Mouse (Mus musculus): ENCODE results near the gene Zbtb45. TPM values are rescaled to one million over a fixed set of nuclear protein-coding genes. Genes with fewer than 3 reads are reported as not detected.

Gene Zbtb45
- total RNA-seq, 2 experiments from 2014 or later: 8.4 to 9.2 TPM

- no peak for DNase-seq
- intact Hi-C loops (cut with DNase I): no loop called here
Measured at GRCm38 (mm10) chr7:13006011-13006410, 3.8 kb downstream of the Zbtb45 start.

GRCm38 (mm10) chr7:13003380-13003779 is 6.5 kb downstream of the Zbtb45 start:
- intact Hi-C loops (cut with DNase I): no loop called here

GRCm38 (mm10) chr7:13001584-13001983 is 8.2 kb downstream of the Zbtb45 start:
- intact Hi-C loops (cut with DNase I): no loop called here

More at GRCm38 (mm10) chr7:13003380-13003779, 6.5 kb downstream of the Zbtb45 start:
- DNase-seq: no peak

GRCm38 (mm10) chr7:12998851-12999250 is 11.0 kb downstream of the Zbtb45 start, which contains the start of gene Trim28:
TSS of gene Trim28 (plus strand) at chr7:12999114.
- intact Hi-C loops (cut with DNase I): no loop called here
- DNase-seq: no peak

More at GRCm38 (mm10) chr7:13001584-13001983, 8.2 kb downstream of the Zbtb45 start:
- no peak for DNase-seq

GRCm38 (mm10) chr7:12998053-12998452 is 11.8 kb downstream of the Zbtb45 start, which contains the start of gene Slc27a5:
TSS of gene Slc27a5 (minus strand) at chr7:12998192.
- intact Hi-C loops (cut with DNase I): no loop called here
- DNase-seq: no peak

GRCm38 (mm10) chr7:12997230-12997629 is 12.6 kb downstream of the Zbtb45 start:
- intact Hi-C loops (cut with DNase I): no loop called here
- DNase-seq: no peak

GRCm38 (mm10) chr7:12995862-12996261 is 14.0 kb downstream of the Zbtb45 start:
- DNase-seq: no peak
- intact Hi-C loops (cut with DNase I): no loop called here

- DNase-seq: no peak
- intact Hi-C loops (cut with DNase I): no loop called here
Measured at GRCm38 (mm10) chr7:12993148-12993547, 16.7 kb downstream of the Zbtb45 start.

- DNase-seq: peak; percentile 18 to 53
- intact Hi-C loops (cut with DNase I): no loop called here
Measured at GRCm38 (mm10) chr7:12992222-12992621, 17.6 kb downstream of the Zbtb45 start.

- DNase-seq: no peak
- intact Hi-C loops (cut with DNase I): no loop called here
Measured at GRCm38 (mm10) chr7:12987409-12988189, 22.2 kb downstream of the Zbtb45 start.

GRCm38 (mm10) chr7:12986906-12987305 is 22.9 kb downstream of the Zbtb45 start:
- DNase-seq: no peak
- intact Hi-C loops (cut with DNase I): no loop called here

- no peak for DNase-seq
- intact Hi-C loops (cut with DNase I): no loop called here
Measured at GRCm38 (mm10) chr7:12985724-12986123, 24.1 kb downstream of the Zbtb45 start.

- no peak for DNase-seq
- intact Hi-C loops (cut with DNase I): no loop called here
Measured at GRCm38 (mm10) chr7:12980291-12980690, 29.5 kb downstream of the Zbtb45 start.

GRCm38 (mm10) chr7:12979776-12980175 is 30.1 kb downstream of the Zbtb45 start:
- intact Hi-C loops (cut with DNase I): no loop called here
- DNase-seq: no peak

- intact Hi-C loops (cut with DNase I): loop anchor here (1.0 kb wide), 1 partner anchor 30 kb away; no protein-coding TSS in a partner anchor
- no peak for DNase-seq
Measured at GRCm38 (mm10) chr7:12978931-12979722, 30.7 kb downstream of the Zbtb45 start.

- peak; percentile 98 to 99 for DNase-seq
- intact Hi-C loops (cut with DNase I): loop anchor here (1.0 kb wide), 1 partner anchor 31 kb away; no protein-coding TSS in a partner anchor
Measured at GRCm38 (mm10) chr7:12977682-12978389, 32.0 kb downstream of the Zbtb45 start, which contains the start of gene Zfp446. TSS of gene Zfp446 (plus strand) at chr7:12977848.

GRCm38 (mm10) chr7:12970906-12971305 is 38.9 kb downstream of the Zbtb45 start:
- intact Hi-C loops (cut with DNase I): no loop called here
- DNase-seq: no peak

- intact Hi-C loops (cut with DNase I): loop anchor here (2.0 kb wide), 1 partner anchor 15 kb away; no protein-coding TSS in a partner anchor
- DNase-seq: peak; percentile 61 to 71
Measured at GRCm38 (mm10) chr7:12966104-12966845, 43.6 kb downstream of the Zbtb45 start.

GRCm38 (mm10) chr7:12965678-12966091 is 44.1 kb downstream of the Zbtb45 start, which contains the start of gene Zfp324:
TSS of gene Zfp324 (plus strand) at chr7:12965838.
- intact Hi-C loops (cut with DNase I): loop anchor here (2.0 kb wide), 1 partner anchor 15 kb away; no protein-coding TSS in a partner anchor

More at GRCm38 (mm10) chr7:12965678-12966091, 44.1 kb downstream of the Zbtb45 start, which contains the start of gene Zfp324:
- DNase-seq: peak; percentile 88 to 89

All from heart, postnatal 14 days (tissue).